Mouse (Mus musculus): ENCODE data around the gene Inpp4b.

DNA sequence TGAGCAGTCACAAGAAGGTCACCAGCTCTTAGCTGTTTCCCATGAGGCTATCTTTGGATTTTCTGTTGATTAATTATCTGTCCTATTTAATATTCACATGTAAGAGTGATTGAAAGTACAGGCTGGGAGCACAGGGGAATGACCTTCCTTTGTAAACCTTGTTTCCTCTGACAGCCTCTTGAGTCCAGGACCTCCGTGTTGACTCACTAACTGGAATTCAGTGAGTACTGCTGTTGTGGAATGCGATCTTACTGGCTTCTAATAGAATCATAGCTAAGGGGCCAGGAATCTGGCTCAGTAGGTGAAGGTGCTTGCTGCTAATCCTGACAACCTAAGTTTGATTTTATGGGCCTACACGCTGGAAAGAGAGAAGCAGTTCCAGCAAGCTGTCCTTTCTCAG lies 523.3 kb downstream of the Inpp4b start:
- TF ChIP-seq MAX (IDR thresholded peaks at IDR 0.05) (peak; percentile 33), CTCF (IDR thresholded peaks at IDR 0.05; ENCODE audit: control insufficient read depth, insufficient read depth, insufficient read length) (no peak), MYOG (IDR thresholded peaks at IDR 0.05; ENCODE audit: control insufficient read depth, extremely low read depth, insufficient read length) (no peak), USF1 (IDR thresholded peaks at IDR 0.05; ENCODE audit: low read depth) (no peak), MYOD1 (IDR thresholded peaks at IDR 0.05; ENCODE audit: control insufficient read depth, insufficient read length, low read depth) (no peak)

Measured in C2C12 (cell line).